Mouse (Mus musculus) adrenal gland, postnatal 14 days (tissue): ENCODE measurements around the gene March6. TPM values are rescaled to one million over a fixed set of nuclear protein-coding genes. Genes with fewer than 3 reads are reported as not detected.

Source experiments
- DNase-seq: peaks from one replicate; pipeline ENCODE4 v3.0.0; 2021; ENCODE audit warnings: mixed read lengths
- total RNA-seq: library from RNA; stranded (reverse); gene quantifications from 2 replicates; pipeline ENCODE4 v1.2.3, GENCODE M21; 2021

Gene March6
- total RNA-seq, 1 experiment from 2014 or later: 105 TPM

DNA sequence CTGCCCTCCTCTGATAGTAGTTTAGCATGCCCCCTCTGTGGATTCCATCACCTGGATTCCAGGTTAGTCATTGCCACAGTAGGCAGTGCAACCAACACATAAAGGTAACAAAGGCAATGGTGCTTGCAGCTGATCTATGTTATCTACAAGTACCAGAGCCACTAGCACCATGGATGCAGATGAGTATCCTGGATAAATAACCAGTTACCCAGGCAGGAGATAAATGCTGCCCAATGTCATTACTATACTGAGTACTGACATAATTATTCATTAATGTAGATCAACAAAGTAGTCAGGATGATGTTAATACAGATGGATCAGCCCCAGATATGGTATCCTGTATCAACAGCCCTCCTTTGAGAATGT, 19.5 kb downstream of the March6 start:
- DNase-seq: no peak

- no peak for DNase-seq
Observed at GRCm38 (mm10) chr15:31510477-31511405, 20.1 kb downstream of the March6 start.

- DNase-seq: no peak
Observed at GRCm38 (mm10) chr15:31505082-31505481, 25.8 kb downstream of the March6 start.

DNA sequence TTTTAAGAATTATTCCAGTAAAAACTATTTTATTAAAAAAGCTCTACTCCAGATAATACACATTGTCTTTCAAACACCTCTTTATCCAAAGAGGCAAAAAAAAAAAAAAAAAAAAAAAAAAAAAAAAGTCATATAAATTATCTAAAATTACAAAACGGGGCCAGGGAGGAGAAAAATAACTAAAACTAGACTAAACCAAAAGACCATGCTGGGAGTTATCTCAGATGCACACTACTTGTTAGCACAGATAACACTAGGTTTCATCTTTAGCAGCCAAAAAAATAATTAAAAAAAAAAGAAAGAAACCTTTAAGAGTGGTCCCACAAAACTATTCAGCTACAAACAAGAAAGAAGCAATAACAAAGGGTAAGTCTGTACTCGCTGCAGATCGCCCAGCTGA, 27.4 kb downstream of the March6 start:
- no peak for DNase-seq

DNA sequence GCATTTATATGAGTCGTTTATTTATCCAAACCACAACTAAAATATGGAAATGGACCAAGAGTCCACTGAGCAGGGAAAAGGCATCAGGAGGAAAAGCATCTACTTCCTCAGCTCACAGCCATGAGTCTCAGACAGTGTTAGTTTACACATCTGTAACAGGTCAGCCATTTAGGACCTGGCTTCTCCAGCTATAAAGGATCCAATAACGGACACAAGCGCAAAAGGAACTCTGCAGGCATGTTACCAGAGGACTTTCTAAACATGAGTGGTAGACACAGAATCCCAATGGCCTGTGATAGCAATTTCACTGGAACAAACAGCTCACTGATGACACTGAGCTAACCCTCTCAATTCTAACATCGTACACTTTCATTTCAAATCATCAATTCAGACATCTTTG, 27.9 kb downstream of the March6 start:
- no peak for DNase-seq

DNA sequence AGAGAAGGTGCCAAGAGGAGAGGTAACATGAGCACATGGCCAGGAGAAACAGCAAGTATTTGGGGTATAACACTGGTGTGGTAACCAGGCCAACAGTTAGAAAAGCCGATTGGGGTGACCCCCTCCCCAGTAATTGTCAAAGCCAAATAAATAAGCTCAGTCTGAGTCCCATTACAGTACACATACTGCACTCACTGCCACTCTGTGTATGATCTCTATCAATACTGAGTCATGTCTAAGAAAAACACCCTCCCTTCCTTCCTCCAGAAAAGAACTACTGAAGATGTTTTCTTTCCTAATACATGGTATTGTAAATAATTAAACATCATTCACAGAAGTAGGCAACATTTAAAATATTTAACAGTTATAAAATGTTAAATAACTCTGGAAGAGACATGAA, 28.5 kb downstream of the March6 start:
- DNase-seq: no peak

- DNase-seq: no peak
Observed at GRCm38 (mm10) chr15:31494803-31495202, 36.0 kb downstream of the March6 start.

DNA sequence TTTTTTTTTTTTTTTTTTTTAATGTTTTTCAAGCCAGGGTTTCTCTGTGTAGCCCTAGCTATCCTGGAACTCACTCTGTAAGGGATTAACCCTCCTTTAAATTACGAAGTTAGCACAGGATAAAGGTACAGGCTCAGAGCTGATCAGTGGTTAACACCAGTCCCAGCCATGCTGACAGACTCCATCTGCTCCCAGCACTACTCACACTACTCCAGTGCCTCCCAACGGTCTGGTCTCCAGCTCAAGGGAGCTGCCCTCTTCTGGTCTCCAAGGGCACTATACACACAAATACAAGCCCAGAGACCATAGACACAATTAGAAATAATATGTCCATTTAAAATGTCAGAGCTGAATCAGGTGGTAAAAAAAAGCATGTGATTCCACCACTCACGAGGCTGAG, 36.5 kb downstream of the March6 start:
- no peak for DNase-seq

DNA sequence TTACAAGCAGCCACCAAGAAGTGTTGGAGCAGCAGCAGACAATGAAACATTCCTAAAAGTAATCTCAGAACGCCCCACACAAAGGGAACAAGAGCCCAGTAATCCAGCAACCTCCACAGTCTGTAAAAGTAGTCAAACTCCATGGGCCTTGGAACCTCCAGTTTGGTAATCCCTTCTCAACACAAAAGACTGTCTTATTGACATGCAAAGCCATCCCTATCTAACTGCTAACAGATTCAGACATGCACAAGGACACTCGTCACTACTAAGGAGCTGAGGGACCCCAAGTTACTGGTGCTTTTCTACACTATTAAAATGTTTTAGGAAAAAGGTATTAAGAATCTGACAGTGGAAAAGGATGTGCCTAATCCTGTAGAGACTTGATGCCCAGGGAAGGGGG, 43.4 kb downstream of the March6 start:
- no peak for DNase-seq

DNA sequence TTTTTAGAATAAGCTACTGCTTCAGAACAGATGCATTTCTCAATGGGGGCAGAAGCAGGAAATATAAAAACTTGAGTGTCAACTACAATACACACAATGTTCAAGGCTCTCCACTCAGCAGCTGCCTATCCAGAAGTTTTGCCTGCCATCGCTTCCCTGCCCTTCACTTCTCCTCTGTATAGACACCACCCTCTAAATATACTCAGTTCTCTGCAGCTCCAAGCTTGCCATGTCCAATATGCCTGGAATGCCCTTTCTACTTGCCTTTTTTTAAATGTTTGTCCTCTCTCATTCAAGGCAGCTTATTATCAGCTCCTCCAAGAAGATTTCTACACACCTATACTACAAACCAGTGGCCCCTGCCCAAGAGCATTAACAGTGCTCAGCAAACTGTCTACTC, 54.2 kb downstream of the March6 start:
- no peak for DNase-seq

GRCm38 (mm10) chr15:31472645-31473574, 57.9 kb downstream of the March6 start:
- no peak for DNase-seq

GRCm38 (mm10) chr15:31471529-31471928, 59.3 kb downstream of the March6 start:
- DNase-seq: no peak

- DNase-seq: no peak
Observed at GRCm38 (mm10) chr15:31469497-31469896, 61.4 kb downstream of the March6 start.

DNA sequence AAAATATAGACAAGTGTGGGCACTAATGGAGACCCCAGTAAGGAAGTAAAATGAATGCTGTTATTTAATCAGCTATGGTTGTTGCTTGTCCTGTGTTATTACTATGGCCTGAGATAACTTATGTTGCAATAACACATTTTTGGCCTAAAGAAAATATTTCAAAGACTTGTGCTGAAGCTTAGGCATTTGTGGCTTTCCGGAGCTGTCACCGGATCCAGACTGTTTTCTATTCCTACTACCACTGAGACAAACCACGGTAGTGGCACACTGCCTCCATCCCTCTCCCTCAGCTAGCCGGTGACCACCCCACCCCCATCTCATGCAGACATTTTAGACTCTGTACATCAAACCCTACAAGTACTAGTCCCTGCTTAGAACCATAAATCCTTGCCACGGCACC, 62.0 kb downstream of the March6 start:
- DNase-seq: no peak

GRCm38 (mm10) chr15:31466749-31467148, 64.1 kb downstream of the March6 start:
- DNase-seq: no peak

GRCm38 (mm10) chr15:31466295-31466694, 64.6 kb downstream of the March6 start:
- DNase-seq: no peak

DNA sequence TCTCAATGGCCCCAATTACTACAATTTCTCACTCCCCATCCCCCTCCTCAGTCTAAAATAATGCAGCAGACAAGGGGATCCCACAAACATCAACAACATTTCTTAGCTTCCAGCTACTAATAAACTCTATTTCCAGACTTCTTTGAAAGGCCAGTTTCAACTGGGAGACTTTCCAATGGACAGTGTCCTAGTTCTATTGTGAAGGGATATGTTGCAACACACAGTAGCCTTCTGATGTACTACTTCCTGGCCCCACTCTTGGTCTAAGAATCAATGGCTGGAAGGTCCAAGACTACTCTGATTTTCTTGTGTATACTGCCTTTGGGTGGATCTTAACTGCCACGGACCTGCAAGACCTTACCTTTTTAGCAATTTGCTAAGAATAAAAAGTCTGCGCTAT, 65.0 kb downstream of the March6 start:
- DNase-seq: no peak

- no peak for DNase-seq
Observed at GRCm38 (mm10) chr15:31460571-31460970, 70.3 kb downstream of the March6 start.

DNA sequence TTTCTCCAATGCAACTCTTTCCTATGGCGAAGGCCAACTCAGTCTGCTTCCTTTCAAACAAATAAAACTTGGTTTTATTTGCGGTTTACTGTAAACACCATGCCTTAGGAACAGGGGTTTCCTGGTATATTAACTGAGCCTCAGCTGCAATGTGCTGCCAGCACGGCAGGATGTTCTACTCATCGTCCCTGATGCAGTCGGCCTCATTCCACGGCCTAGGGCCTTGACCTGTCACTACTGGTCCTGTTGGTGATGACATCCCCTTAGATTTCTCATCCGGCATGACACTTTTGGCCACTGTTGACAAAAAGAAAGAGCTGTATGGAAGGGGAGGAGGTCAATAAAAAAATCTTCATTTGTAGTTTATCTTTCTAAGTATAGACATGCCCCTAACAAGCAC, 72.8 kb downstream of the March6 start:
- peak; percentile 72 for DNase-seq

- DNase-seq: no peak
Observed at GRCm38 (mm10) chr15:31456381-31456780, 74.5 kb downstream of the March6 start.

DNA sequence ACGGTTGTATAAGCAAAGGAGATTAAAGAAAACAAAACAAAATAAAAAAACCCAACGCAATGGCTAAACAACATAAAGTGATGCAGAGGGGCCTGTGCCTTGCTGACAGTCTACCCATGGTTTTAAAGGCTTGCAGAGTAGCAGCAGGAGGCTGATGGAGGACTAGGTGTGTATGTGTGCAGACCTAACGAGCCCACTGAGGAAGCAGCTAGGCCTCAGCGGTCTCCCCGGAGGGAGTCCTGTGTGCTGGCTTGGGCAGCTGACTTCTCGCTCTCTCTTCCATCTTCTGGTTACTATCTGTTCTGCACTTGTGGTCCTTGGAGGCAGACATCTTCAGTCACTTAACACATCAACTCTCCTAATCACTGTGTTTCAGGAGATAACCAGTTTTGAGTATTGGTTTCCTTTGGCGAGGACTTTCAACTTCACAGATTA, 76.0 kb downstream of the March6 start:
- no peak for DNase-seq

DNA sequence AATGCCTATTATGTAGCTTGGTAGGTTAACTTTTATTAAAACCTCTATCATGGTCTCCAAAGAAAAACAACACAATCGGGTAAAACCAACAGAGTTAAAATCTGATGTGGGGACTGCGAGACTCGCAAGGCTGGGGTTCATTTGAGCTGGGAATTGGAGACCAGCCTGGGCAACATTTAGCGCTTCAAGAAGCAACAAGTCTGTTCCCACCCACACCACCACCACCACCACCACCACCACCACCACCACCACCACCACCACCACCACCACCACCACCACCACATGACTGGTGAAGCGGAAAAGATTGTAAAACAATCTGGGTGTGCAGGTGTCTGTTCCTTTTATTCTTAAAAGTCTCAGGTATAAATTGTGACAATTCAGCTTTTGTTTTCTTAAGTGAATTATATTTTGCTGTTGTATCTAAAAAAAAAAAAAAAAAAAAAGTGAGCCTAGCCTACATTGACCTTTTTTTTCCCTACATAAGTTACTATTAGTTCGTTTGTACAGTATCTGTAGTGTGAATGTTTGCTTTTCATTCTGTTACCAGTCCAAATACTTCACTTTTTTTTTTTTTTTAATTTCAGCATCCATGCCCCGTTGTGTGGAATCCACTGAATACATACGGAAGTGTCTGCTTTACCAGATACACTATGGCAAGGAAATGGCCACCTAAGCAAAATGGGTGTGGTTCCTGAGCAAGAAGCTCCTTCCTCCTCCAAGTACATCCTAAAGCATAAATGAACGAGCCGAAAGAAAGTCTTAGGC, 76.6 kb downstream of the March6 start:
- DNase-seq: no peak
